Mouse (Mus musculus) E14TG2a.4 (cell line): ENCODE results near the gene Hacd4.

Experiments used
- CTCF ChIP-seq: conservative IDR thresholded peaks from 2 replicates; pipeline ENCODE4 v1.5.1; 2014; ENCODE audit warnings: low read length
- NANOG ChIP-seq: IDR thresholded peaks from 2 replicates; pipeline ENCODE4 v1.6.1; 2014; ENCODE audit warnings: borderline replicate concordance, low read length, mixed read lengths
- POU5F1 ChIP-seq: IDR thresholded peaks from 2 replicates; pipeline ENCODE4 v1.6.1; 2014; ENCODE audit warnings: low read length, borderline replicate concordance

DNA sequence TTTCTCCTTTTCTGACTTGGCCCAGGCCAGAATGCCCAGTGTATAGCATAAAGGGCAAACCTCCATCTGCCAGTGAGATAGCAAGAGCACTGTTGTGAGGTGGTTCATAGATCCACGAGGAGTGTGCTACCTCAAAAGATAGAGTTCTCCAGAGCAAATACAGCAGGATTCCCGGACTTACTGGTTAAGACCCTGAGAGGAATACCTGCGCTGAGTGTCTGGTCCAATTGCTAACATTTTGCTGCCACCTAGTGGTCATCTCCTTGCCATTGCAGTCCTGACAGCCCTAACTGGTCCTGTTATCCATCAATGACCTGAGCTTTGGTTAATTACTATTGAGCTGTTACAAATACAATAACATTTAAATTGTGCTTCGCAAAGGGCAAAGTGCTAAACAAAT is 87.8 kb downstream of the Hacd4 start:
- TF ChIP-seq CTCF (peak; percentile 92), NANOG (no peak), POU5F1 (no peak)
